Mouse (Mus musculus) lung, adult 18-20 months (tissue): ENCODE results near the gene Flnb.

ENCODE experiments used
- DNase-seq, 2 experiments: peaks; one replicate each; pipeline ENCODE4 v3.0.0; 2022; ENCODE audit warnings: mixed read lengths in 2 of 2

The Flnb gene

GRCm38 (mm10) chr14:7817770-7818462, at the start of gene Flnb:
Gene Flnb, plus strand, starts transcription at chr14:7817957.
- DNase-seq = peak; percentile 94 to 96

- peak; percentile 64 to 70 for DNase-seq
Observed at GRCm38 (mm10) chr14:7773714-7774389, 43.9 kb upstream of the Flnb start.

- DNase-seq = no peak
Observed at GRCm38 (mm10) chr14:7786073-7786472, 31.7 kb upstream of the Flnb start.

- no peak for DNase-seq
Observed at GRCm38 (mm10) chr14:7789266-7790030, 28.3 kb upstream of the Flnb start.

- DNase-seq = no peak
Observed at GRCm38 (mm10) chr14:7791061-7791531, 26.7 kb upstream of the Flnb start.

GRCm38 (mm10) chr14:7791532-7792159, 26.1 kb upstream of the Flnb start, which contains the start of gene Gm26661:
Gene Gm26661, plus strand, starts transcription at chr14:7791587.
- peak; percentile 90 to 94 for DNase-seq

- DNase-seq = no peak
Observed at GRCm38 (mm10) chr14:7795961-7796360, 21.8 kb upstream of the Flnb start.

GRCm38 (mm10) chr14:7800611-7801010, 17.1 kb upstream of the Flnb start:
- DNase-seq = no peak

GRCm38 (mm10) chr14:7801831-7802230, 15.9 kb upstream of the Flnb start:
- peak; percentile 42 to 58 for DNase-seq

- DNase-seq = no peak
Observed at GRCm38 (mm10) chr14:7803874-7804557, 13.7 kb upstream of the Flnb start.

- DNase-seq = no peak
Observed at GRCm38 (mm10) chr14:7804558-7804905, 13.2 kb upstream of the Flnb start.

- no peak for DNase-seq
Observed at GRCm38 (mm10) chr14:7807711-7808110, 10.0 kb upstream of the Flnb start.

GRCm38 (mm10) chr14:7808501-7808981, 9.2 kb upstream of the Flnb start:
- DNase-seq = peak; percentile 16 to 31

GRCm38 (mm10) chr14:7809043-7809955, 8.5 kb upstream of the Flnb start:
- peak in 1 of 2 experiments; percentile 20 for DNase-seq

GRCm38 (mm10) chr14:7818463-7819121, 835 bp downstream of the Flnb start:
- DNase-seq = peak; percentile 34 to 40

GRCm38 (mm10) chr14:7819446-7819845, 1.7 kb downstream of the Flnb start:
- peak; percentile 20 to 63 for DNase-seq

GRCm38 (mm10) chr14:7821341-7821740, 3.6 kb downstream of the Flnb start:
- DNase-seq = no peak

GRCm38 (mm10) chr14:7822693-7823092, 4.9 kb downstream of the Flnb start:
- DNase-seq = no peak

- peak; percentile 54 to 83 for DNase-seq
Observed at GRCm38 (mm10) chr14:7824651-7825268, 7.0 kb downstream of the Flnb start.
